Mouse (Mus musculus): Measurements from ENCODE around the gene Dip2a.

DNA sequence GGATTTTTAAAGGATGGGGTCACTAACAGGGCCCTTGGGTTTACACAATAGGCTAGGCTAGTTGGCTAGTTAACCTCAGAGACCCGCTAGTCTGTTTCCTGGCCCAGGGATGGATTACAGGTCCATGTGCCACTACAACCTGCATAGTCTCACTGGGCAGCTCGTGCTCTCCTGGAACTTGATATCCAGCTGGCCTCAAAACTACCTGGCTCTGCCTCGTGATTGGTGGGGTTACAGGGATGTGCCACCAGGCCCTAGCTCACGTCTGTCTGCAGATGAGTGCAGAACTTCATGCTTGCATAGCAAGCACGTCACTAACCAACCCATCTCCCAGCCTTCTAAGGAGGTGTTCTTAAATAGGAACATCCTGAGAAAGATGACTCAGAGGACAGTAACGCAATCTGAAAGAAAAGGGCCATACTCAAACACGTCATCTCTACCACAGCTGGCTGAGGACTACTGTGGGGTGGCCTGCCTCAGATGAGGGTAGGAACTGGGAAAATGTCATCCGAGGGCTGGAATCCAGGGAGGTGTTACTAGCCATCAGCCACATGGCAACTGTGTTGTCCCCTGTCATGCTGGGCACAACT, 12.3 kb upstream of the Dip2a start:
- no peak for TF ChIP-seq CTCF (IDR thresholded peaks at IDR 0.05; ENCODE audit: low read depth)
- no peak for TF ChIP-seq EP300 (optimal IDR thresholded peaks at IDR 0.05)
